Mouse (Mus musculus) bone marrow, adult 2 months (tissue): ENCODE measurements around the gene Bcl7c.

Source experiments
- CTCF ChIP-seq: fragments of 200-500 bp; IDR thresholded peaks from 2 replicates; pipeline ENCODE4 v1.5.1; 2011; ENCODE audit warnings: low read length, control low read depth; ENCODE audit not compliant: control insufficient read depth, insufficient read depth
- POLR2A ChIP-seq: fragments of 200-500 bp; IDR thresholded peaks from 2 replicates; pipeline ENCODE4 v1.6.1; 2011; ENCODE audit warnings: low read depth, mild to moderate bottlenecking, control low read depth, low read length, borderline replicate concordance; ENCODE audit not compliant: control insufficient read depth

GRCm38 (mm10) chr7:127667171-127667570, 41.6 kb downstream of the Bcl7c start:
- TF ChIP-seq CTCF, result no peak
- TF ChIP-seq POLR2A, result no peak
